Mouse (Mus musculus): ENCODE results near the gene Mcrip1.

DNA sequence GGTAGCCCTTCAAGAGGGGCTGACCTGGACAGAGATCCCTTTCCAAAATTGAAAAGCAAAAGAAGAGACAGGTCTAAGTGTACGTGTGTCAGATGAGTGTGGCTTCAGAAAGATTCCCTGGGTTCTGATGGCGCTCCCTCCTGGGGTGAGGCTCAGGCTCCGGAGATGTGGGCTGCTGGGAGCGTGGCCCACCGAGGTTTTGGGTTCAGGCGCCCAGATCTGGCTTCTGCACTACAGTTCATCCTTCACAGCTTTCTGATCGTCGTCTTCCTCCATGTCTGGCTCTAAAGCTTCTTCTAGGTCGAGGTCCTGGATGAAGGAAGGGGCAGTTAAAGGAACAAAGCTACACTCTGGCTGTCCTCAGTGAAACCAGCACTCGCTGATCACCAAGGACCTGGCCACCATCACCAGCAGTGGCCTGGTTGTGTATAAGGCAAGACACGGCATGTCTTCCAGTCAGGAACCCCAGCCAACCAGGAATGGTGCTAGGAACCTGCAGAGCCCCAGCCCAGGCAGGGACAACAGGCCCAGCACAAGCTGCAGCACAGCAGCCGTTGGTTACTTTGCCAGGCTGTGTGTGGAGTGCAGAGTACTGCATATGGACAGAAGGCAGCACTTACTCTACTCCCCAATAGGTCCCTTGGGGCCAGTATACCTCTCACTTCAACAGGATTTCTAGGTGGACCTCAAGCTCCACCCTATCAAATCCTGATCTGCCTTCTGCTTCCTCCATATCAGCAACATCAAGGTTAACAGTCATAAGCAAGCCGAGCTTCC lies 11.6 kb upstream of the Mcrip1 start:
- TF ChIP-seq CTCF (IDR thresholded peaks at IDR 0.05; ENCODE audit: low read depth) (no peak), EP300 (IDR thresholded peaks at IDR 0.05; ENCODE audit: low read depth) (no peak)

Measured in liver, postnatal 0 days (tissue).